Mouse (Mus musculus) thymus, postnatal 14 days (tissue): ENCODE measurements around the gene Rnase12.

Experiments
- DNase-seq: peaks from one replicate; pipeline ENCODE4 v3.0.0; 2021

The Rnase12 gene

GRCm38 (mm10) chr14:51083805-51084204 lies 26.3 kb upstream of the Rnase12 start:
- no peak for DNase-seq

DNA sequence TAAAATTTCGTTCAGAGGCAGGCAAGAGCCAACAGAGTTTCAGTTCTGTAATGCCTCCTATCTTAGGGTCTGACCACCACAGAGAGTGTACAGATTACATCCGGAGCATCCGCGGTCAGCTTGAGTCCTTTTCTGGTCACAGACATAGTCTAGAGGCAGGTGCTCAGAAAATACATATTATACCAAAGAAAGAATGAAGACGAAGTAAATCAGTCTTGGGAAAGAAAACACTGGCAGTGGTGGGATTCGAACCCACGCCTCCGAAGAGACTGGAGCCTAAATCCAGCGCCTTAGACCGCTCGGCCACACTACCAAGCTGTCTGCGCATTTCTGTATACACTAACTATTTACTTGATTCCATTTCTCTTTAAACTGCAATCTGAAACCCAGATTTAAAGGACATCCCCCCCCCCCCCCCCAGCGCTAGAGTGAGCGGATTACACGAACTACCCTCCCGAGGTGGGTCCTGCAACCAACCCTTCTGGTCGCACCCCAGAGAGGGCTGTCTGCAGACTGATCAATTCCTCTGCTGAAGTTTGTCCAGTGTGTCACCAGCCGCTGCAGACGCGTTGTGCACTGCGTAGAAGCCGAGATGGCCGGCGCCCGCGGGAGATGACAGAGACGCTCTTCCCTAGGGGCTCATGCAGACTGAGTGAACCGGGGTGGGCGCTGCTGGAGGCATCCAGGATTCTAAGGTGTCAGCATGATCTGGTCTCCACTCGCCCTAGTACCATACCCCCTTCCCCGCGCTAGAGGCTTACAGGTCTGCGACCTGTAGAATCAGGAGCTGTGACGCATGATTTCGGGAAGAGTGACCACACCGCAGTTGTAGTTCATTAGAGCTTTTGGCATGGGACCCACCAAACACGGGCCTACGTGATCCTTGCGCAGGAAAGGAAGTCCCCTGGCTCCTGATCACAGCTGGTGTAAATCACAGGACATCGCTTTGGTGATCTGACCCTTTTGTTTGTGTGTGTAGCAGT lies 25.4 kb upstream of the Rnase12 start:
- DNase-seq, result peak; percentile 76

DNA sequence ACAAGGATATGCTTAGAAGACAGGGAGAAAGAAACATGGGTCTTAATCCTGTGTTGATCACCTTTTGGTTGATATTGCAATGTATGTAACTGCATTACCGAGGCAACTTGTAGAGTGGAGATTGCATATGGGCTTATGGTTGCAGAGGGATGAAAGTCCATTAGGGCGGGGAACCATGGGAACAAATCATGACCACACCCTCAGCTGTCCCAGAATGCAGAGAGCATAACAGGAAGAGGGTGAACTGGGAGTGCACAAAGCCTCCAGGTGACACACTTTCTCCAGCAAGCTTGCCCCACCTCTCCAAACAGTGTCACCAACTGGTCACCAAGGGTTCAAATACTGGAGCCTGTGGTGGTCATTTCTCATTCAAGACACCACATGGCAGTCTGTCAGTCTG lies 23.6 kb upstream of the Rnase12 start:
- DNase-seq, result no peak

DNA sequence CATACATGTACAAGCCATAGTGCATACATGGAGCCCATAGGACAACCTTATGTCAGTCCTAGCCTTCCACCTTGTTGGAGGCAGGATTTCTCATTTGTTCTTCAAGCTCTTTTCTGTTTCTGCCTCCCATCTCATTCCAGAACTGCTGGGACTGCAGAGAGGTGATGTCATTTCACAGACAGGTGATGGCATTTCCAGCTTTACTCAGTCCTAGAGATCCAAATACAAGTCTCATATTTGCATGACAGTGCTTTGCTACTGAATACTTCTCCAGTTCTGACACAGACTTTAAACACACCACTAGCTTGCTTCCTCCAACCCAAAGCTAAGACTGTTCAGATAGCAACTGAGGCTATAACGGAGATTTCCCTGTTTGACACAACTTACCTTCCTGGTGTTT lies 21.7 kb upstream of the Rnase12 start:
- DNase-seq, result no peak

GRCm38 (mm10) chr14:51074335-51074734 lies 16.9 kb upstream of the Rnase12 start, which contains the start of gene Olfr750:
Olfr750 (minus strand) TSS chr14:51074435.
- no peak for DNase-seq

- DNase-seq, result peak; percentile 66
These were observed 12.2 kb upstream of the Rnase12 start for GRCm38 (mm10) chr14:51069617-51070016.

- DNase-seq, result no peak
These were observed 11.5 kb upstream of the Rnase12 start for GRCm38 (mm10) chr14:51068956-51069355.

GRCm38 (mm10) chr14:51060761-51061160 lies 3.3 kb upstream of the Rnase12 start:
- no peak for DNase-seq

- DNase-seq, result no peak
These were observed 2.9 kb downstream of the Rnase12 start for GRCm38 (mm10) chr14:51054243-51055237.

DNA sequence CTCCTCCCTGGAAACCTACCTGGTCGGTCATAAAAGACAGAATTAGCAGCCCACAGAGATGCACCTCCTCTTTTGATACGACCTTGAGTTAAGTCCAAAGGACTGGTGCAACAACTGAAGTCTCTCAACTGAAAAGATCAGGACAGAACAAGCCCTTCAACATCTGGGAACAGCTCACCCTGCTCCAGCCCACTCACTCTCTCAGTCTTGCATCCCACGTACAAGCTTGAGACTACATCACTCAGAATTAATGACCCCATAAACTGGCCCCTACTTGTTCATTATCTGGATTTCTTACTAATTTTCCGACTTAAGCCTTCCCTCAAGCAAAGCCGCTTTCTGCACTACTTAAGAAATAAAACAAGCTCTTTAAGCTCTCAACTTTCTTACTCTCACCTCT lies 4.3 kb downstream of the Rnase12 start:
- DNase-seq, result no peak

DNA sequence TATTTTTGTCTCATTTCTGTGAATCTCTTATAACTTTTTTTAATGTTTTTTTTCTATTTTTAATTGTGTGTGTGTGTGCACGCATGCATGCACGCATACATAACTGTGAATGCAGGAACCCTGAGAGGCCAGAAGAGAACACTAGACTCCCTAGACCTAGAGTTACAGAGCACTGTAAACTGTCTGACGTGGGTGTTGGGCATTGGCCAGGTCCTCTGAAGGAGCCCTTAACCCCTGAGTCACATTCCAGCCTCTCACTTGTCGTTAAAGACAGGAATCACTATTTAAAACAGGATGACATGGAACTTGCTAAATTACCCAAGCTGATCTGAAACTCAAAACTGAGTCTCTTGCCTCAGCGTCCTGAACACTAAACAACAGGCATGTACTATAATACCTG lies 5.5 kb downstream of the Rnase12 start:
- no peak for DNase-seq

DNA sequence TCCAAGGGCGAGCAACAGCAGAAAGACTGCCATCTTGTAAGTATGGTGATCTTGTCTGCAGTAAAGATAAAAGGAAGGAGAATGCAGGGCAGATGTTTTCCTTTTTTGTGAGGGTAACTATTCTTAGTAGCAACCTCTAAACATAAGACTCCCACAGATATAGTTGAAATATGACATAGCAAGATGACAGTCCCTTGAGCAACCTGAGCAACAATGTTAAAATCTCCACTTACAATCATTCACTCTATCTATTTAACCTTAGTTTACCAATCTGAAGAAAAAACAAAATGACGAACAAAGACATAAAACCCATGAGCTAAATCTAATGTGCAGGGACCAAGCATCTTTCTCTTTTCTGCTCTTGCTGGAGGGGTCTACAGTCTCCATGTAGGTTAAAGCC lies 7.4 kb downstream of the Rnase12 start, which contains the start of gene Rnase11:
Rnase11 (minus strand) TSS at position 101 of the 400 bp plus-strand sequence.
- no peak for DNase-seq

- DNase-seq, result no peak
These were observed 9.6 kb downstream of the Rnase12 start for GRCm38 (mm10) chr14:51047846-51048245.

GRCm38 (mm10) chr14:51041769-51042168 lies 15.7 kb downstream of the Rnase12 start, which contains the start of gene Rnase9:
Rnase9 (minus strand) TSS chr14:51041869.
- no peak for DNase-seq

DNA sequence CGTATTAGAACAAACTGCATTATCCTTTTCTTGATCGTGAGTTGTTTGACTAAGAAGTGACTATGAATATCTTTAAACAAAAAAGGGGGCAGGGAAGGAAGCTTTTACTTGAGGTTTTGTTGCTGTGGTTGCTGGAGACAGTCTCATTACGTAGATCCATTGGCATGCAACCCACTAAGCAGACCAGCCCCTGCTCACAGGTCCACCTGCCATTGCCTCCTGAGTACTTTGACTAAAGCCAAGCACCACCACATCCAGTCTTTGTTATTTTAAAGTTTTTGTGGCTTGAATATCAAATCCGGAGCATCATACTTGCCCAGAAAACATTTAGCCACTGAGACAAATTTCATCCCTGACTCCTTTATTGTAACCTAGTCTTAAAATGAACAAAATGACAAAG lies 21.2 kb downstream of the Rnase12 start:
- no peak for DNase-seq

GRCm38 (mm10) chr14:51035206-51035605 lies 22.3 kb downstream of the Rnase12 start:
- no peak for DNase-seq

DNA sequence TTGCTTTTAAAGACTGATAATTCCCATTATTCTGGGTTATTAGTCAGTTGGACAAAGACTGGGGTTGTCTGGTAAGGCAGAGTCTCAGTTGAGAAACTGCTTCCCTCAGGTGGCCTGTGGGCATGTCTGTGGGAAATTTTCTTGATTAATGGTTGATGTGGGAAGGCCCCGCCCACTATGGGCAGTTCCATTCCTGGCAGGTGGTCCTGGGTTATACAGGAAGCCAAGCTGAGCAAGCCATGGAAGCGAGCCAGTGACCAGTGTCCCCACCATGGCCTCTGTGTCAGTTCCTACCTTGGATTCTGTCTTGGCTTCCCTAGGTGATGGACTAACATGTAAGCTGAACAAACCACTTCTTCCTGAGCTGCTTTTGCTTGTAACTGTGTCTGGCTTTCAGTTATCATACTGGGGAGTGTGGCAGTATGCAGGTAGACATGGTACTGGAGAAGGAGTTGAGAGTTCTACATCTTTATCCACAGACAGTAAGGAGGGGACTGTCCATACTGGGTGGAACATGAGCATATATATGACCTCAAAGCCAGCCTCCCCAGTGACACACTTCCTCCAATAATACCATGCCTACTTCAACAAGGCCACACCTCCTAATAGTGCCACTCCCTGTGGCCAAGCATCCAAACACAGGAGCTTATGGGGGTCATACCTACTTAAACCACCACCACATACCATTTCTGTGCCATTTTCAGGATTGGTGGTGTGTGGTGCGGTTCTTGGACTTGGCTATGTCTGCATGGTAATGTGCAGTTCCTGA lies 29.9 kb downstream of the Rnase12 start:
- DNase-seq, result no peak

DNA sequence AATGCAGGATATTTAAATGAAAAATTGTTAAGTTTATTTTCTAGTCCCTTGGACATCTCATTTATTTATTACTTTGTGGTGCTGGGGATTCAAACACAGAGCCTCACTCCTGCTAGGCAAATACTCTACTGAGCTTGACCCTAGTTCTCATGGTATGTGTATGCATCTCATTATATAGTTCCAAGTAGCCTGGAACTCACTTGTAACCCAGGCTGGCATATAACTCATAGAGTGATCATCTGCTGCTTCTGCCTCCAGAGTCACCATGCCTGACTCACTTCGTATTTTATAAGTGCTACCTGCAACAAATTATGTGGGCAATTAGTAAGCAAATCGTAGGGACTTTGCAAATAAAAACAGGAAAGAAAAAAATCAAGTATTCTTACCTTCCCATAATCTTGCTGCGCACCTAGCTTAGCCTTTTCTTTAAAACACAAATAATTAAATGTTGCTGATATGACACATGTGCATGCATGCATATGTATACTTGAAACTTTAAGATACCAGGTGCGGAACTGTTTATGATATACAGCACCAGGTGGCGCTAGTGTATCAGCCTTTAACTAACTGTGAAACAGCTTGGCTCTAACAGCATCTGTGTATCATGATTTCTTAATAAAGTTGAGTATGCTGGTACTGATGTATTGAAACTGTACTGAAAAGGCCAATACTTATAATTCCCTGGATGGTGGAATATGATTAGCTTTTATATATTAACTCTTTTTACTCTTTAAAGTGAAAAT lies 30.9 kb downstream of the Rnase12 start:
- peak; percentile 69 for DNase-seq

DNA sequence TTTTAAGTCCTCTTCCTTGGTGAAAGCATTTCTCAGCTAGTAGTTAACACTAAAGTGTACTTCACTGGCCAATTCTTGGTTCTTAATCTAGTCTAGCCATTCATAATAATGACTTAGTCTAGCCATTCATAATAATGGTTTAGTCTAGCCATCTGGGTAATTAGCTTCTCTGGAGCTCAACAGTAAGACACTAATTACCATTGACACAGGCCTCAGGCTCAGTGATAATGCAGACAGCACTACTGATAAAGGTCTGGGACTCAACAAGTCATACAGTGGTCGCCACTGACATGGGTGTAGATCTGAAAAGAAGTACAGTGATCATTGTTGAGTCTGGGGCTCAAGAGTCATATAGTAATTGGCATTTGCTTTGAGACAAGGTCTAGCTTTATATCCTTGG lies 32.6 kb downstream of the Rnase12 start:
- DNase-seq, result no peak

GRCm38 (mm10) chr14:51023457-51023856 lies 34.0 kb downstream of the Rnase12 start:
- DNase-seq, result no peak

GRCm38 (mm10) chr14:51017256-51017655 lies 40.2 kb downstream of the Rnase12 start:
- no peak for DNase-seq

DNA sequence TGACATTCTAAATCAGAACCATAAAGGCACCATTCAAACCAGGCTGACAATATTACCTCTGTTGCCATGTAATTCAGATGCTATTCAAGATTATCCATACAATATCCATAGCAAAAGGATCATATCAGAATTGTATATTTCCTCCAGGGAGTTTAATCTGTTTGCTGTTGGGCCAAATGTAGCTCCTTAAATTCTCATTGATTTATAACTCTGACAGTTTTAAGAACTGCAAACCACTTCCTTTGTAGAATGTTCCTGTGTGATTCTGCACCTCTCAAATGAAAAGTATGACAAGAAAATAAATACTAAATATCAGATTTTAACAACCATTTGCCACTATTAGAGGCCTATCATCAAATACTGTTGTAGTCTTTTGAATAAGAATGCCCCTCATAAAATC lies 41.7 kb downstream of the Rnase12 start:
- no peak for DNase-seq
